Mouse (Mus musculus) left cerebral cortex, adult 2 months (tissue): ENCODE measurements around the gene Ndst2. TPM values are rescaled to one million over a fixed set of nuclear protein-coding genes. Genes with fewer than 3 reads are reported as not detected.
A peak's percentile ranks its signal among the peaks of the same experiment; 100 is the strongest.

Source experiments
- DNase-seq, 2 experiments: peaks; one replicate each; pipeline ENCODE4 v3.0.0; 2021 to 2022; ENCODE audit warnings: low spot score in 2 of 2, mixed read lengths in 1 of 2; ENCODE audit errors: extremely low spot score in 1 of 2
- H3K27ac ChIP-seq: fragments of 200-600 bp; 2 replicates; pipeline ENCODE4 v1.8.1; 2022
- H3K4me3 ChIP-seq: fragments of 200-600 bp; 2 replicates; pipeline ENCODE4 v1.8.1; 2022
- CTCF ChIP-seq: fragments of 200-600 bp; IDR thresholded peaks from 2 replicates; pipeline ENCODE4 v1.8.1; 2022; ENCODE audit warnings: antibody characterized with exemption, mild to moderate bottlenecking, moderate library complexity
- intact Hi-C: fragments of 180-260 bp; cut with DNase I; formaldehyde crosslinking; loops from one replicate; pipeline ENCODE4 v1.15.1; 2025
- total RNA-seq, 2 experiments: library from RNA; stranded (reverse); gene quantifications; 2 replicates each; pipeline ENCODE4 v1.2.3; 2021

The Ndst2 gene
- total RNA-seq, 2 experiments from 2014 or later = 15.5 to 17.7 TPM

DNA sequence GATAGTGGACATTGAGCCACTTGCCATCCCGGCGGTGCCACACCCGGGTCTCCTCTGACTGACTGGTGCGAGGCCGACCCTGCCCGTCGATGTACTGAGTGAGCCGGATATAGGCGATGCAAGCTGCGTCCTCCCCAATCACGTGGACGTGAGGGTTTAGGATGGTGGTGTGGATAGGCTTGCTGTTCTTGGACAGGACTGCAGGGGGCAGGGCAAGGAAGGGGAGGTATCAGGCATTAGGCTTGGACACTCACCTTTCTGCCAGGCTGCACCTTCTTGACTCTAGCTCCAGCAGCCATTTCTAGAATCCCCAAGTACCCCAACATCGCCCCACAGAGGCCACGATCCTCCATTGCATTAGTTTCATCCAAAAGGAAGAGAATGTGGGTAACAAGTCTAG is 2.9 kb upstream of the Ndst2 start:
- intact Hi-C loops = no loop called here
- TF ChIP-seq CTCF = peak; percentile 64
- peak; percentile 37 to 52 for DNase-seq
- Histone ChIP-seq H3K4me3 (no peak overlapping the region), H3K27ac (no peak overlapping the region)

DNA sequence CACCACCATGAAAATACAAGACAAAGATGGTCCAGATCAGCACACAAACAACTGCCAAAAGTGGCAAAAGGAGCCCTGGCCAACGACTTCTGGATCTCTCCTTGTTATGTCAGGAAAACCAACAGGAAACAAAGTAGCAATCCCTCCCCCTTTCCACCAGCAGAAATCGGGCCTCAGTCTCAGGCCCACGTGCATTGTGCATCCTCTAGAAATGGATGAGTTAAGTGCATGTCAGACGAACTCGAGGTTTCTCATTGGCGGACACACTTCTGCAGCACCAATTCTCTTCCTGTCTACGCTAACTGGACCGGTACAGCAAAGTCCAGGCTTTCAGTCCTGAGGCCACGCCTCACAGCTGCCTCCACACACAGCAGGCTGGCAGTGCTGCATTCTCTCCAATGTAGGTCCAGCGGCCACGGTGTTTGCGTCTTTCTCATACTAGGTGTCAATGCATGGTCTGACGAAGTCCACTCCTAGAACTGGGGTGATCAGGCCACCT is 1.6 kb upstream of the Ndst2 start:
- TF ChIP-seq CTCF = no peak
- no peak overlapping the region for H3K4me3 ChIP-seq
- no peak for DNase-seq
- H3K27ac ChIP-seq = no peak overlapping the region
- intact Hi-C loops = no loop called here

DNA sequence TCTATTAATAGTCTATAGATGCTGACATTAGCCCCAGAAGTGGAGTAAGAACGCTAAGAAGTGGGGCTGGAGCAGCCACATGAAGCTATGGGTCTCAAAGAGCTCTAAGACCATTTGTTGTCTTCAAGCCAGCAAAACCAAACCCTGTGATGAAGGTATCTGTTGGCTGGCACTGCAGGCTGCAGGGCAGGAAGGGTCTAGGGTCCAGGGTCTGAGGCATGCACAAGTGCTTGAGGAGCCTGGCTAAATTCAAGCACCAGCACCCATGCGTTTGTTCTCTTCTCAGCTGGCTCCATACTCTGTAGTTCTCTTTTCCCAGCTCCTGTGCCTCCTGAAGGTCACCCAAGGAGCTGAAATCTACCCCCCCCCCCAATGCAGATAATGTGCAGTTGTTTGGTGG is 690 bp upstream of the Ndst2 start:
- DNase-seq = no peak

DNA sequence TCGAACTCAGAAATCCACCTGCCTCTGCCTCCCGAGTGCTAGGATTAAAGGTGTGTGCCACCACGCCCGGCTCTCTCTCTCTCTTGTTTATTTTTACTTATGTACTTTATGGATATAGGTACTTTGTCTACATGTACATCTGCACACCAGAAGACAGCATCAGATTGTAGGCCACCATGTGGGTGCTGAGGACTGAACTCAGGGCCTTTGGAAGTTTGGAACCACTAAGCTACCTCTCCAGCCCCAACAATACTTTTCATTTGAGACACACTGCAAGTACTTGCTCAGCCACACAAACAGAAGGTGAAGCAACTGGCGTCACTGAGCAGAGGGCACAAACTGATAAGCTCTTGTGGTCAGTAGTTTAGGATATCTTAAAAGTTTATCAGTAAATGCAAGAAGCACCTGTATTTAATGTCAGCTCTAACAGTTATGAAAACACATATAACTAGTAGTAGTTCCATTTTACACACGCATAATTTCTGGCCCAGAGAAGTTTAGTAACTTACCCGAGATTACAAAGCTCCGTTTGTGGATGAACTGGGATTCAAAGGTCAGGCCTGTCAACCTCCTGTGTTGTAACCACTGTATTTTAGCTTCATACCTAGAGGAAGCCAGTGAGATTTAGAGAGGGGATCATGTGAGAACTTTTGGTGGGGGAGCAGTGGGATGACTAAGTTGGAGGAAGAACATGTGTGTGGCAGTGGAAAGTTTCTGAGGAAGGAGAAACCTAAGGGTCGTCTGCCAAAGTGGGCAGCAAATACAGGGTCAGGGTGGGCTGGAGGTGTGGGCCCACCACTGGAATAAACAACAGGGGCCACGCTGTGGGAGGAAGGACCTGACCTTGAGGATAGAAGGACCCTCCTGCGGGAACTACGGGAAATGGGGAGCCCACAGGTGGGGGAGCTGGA is 1.1 kb downstream of the Ndst2 start:
- Histone ChIP-seq H3K27ac (peak overlapping the region; percentile 97), H3K4me3 (peak overlapping the region; percentile 76)
- DNase-seq = no peak
- intact Hi-C loops = no loop called here
- TF ChIP-seq CTCF = no peak

More for the DNA sequence above, 690 bp upstream of the Ndst2 start:
- peak overlapping the region; percentile 76 for H3K4me3 ChIP-seq
- TF ChIP-seq CTCF = no peak
- peak overlapping the region; percentile 97 for H3K27ac ChIP-seq
- intact Hi-C loops = no loop called here

DNA sequence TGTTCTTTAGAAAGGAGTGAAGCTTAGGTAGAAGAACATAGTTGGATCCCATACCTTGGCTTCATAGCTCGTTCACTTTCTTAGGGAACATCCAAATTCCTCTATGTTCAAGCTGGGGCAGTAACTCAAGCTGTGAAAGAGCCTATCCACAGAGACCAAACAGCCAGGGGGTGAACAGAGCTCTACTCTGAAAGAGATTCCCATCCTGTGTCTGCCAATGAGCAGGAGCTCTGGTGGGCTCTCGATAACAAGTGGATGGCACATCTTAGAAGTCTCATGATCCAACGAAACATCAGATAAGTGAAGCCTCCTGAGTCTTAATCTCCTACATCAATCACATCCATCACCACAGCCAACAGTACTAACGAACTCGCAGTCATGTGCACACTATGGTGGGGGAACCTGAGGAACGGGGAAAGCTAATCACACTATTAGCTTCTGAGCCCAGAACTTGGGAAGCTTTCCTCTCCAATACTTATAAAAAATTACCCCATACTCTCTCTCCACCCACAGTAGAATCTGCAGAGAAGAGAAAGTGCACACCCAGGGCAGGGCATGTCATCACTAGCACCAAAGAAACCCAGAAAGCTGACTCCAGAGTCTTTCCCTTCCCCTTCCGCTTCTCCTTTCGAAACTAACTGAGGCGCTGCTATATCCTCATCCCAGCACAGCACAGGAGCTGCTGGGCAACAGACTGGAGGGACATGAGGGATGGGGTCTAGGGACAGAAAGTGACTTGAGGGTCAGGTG is 3.3 kb downstream of the Ndst2 start:
- intact Hi-C loops = no loop called here

DNA sequence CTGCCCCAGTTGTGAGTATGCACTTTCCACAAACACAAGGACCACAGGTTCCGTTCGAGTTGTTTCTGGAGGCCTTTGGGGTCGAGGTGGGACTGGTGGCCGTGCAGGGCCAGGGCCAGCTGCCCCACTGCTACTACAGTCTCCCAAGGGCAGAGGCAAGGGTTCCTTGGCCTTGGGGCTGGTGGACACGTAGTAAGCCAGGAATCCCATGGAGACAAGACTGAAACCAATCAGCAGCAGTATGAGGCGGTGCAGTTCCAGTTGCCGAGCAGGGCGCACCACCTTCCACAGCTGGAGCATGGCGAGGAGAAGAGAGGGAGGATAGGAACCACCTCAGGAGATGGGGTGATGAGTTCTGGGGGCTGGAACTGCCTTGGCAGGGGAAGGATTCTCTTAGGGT is 4.5 kb downstream of the Ndst2 start:
- no peak for DNase-seq
- H3K27ac ChIP-seq = no peak overlapping the region
- TF ChIP-seq CTCF = no peak
- no peak overlapping the region for H3K4me3 ChIP-seq
- intact Hi-C loops = no loop called here

More for the DNA sequence above, 3.3 kb downstream of the Ndst2 start:
- Histone ChIP-seq H3K4me3 (no peak overlapping the region), H3K27ac (no peak overlapping the region)
- no peak for DNase-seq
- no peak for TF ChIP-seq CTCF

DNA sequence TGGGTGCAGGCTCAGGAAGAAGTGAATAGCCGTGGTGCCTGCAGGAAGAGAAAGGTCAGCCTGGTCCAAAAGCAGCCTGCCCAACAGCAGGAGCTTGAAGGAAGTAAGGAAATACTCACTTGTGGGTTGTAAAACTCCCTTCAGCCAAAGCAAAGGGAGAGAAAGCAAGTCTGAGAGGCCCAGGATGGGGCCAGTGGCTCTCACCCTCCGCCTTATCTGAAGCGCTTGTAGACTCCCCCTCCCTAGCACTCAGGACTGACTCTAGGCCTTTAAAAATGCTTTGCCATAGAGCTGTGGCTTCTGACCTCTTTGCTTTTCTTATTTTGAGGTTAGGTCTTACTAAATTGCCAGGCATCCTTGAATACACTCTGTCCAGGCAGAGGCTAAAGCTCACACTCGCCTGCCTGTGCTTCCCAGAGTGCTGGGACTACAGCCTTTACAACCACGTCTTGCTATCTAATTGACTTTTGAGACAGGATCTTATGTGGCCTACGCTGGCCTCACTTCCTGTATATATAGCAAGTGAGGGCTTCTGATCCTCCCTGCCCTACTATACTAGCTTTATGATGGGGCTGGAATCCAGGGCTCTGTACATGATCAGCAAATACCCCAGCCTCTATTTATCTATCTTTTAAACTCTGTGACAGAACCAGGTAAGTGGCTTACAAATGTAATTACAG is 8.6 kb downstream of the Ndst2 start:
- DNase-seq = no peak
- Histone ChIP-seq H3K4me3 (no peak overlapping the region), H3K27ac (no peak overlapping the region)
- intact Hi-C loops = no loop called here
- no peak for TF ChIP-seq CTCF

DNA sequence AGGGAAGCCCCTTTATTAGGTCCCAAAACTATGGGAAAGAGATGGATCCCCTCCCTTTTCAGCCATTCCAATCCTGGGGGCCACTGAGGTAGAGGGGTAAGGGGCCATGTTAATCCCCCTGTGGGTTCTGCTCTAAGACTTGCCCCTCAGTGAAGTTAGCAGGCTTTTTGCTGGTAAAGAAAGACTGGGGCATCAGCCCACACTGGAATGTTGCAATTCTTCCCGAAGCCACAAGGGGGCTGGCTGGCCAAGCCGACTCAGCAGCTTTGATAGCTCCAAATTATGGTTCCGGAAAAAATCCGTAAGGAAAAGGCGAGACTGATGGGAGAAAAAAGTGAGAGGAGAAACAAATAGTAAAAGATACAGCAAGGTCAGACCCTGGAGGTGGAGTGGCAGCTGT is 10.3 kb downstream of the Ndst2 start:
- intact Hi-C loops = no loop called here
- peak; percentile 68 to 77 for DNase-seq
- no peak overlapping the region for H3K4me3 ChIP-seq
- no peak overlapping the region for H3K27ac ChIP-seq
- TF ChIP-seq CTCF = peak; percentile 94

DNA sequence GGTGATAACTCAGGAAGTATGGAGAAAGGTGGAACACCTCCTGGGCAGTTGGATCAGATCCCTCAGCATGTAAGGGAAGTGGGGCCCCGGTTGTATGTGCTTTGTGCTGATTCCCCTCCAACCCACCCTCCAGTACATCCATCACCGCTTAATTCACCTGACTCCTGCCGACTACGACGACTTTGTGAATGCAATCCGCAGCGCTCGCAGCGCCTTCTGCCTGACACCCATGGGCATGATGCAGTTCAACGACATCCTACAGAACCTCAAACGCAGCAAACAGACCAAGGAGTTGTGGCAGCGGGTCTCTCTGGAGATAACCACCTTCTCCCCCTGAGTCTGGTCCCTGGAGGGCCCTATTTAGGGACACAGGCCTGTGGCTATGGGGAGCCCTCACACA is 11.4 kb downstream of the Ndst2 start:
- intact Hi-C loops = no loop called here
- Histone ChIP-seq H3K27ac (no peak overlapping the region), H3K4me3 (no peak overlapping the region)
- DNase-seq = no peak
- no peak for TF ChIP-seq CTCF

DNA sequence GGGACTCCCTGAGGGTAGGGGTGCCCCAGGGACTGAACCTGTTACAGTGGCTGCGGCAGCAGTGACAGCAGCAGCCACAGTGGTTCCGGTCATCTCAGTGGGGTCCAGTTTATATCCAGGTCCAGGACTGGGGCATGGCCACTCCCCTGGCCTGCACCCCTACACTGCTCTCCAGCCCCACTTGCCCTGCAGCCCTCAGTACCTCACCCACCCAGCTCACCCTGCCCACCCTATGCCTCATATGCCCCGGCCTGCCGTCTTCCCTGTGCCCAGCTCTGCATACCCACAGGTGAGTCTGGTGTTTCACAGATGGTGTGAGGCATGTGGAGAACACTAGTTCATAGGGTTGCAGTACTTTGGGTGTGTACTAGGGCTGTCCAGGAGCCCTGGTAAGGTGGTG is 13.0 kb downstream of the Ndst2 start:
- TF ChIP-seq CTCF = no peak
- H3K4me3 ChIP-seq = no peak overlapping the region
- intact Hi-C loops = no loop called here
- DNase-seq = no peak
- no peak overlapping the region for H3K27ac ChIP-seq

DNA sequence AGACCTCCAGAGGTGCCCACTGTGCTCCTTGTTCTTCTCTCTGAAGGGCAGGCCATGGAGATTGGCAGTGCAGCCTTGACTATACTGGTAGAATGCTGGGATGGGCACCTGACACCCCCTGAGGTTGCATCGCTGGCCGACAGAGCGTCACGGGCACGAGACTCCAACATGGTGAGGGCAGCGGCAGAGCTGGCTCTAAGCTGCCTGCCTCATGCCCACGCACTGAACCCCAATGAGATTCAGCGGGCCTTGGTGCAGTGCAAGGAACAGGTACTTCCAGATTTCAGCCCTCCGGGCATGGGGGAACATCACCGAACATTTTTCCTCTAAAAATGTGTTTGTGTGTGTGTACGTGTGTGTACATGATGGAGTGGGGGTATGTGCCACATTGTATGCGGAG is 14.6 kb downstream of the Ndst2 start:
- Histone ChIP-seq H3K4me3 (no peak overlapping the region), H3K27ac (no peak overlapping the region)
- DNase-seq = no peak
- intact Hi-C loops = no loop called here
- no peak for TF ChIP-seq CTCF

DNA sequence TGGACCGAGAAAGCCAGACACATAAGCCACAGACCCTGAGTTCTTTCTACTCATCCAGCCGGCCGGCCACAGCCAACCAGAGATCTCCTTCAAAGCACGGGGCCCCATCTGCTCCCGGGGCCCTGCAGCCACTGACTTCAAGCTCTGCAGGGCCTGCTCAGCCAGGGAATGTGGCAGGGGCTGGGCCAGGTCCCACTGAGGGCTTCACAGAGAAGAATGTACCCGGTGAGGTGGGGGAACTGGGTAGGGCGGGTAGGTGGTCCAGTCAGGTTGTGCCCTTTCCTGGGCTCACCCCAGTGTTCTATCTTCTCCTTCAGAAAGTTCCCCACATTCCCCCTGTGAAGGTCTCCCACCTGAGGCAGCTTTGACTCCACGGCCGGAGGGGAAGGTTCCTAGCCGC is 15.9 kb downstream of the Ndst2 start:
- no peak for TF ChIP-seq CTCF
- intact Hi-C loops = no loop called here
- Histone ChIP-seq H3K4me3 (no peak overlapping the region), H3K27ac (no peak overlapping the region)
- no peak for DNase-seq
